Mouse (Mus musculus) heart, postnatal 0 days (tissue): ENCODE measurements at regions not wholly inside any gene's neighbourhood (a gene's known extent, or its start where the extent isn't known, plus 50 kb on each side); places are given as distances from the start of the nearest gene placed in this dataset.

Source experiments
- CTCF ChIP-seq: IDR thresholded peaks from 2 replicates; pipeline ENCODE4 v1.5.1; 2016; ENCODE audit warnings: antibody characterized with exemption, control low read depth, low read depth
- EP300 ChIP-seq: IDR thresholded peaks from 2 replicates; pipeline ENCODE4 v1.6.1; 2016; ENCODE audit warnings: antibody characterized with exemption, low read depth

GRCm38 (mm10) chr1:10878221-10878760 is 535.6 kb upstream of the A830018L16Rik start:
- TF ChIP-seq CTCF (no peak), EP300 (no peak)
